Mouse (Mus musculus) forelimb bud, embryonic 11.5 days (tissue): Measurements from ENCODE around the gene Avpr1b.
"Not testable (repeated sequence)": the region's sequence is repeated elsewhere in the genome, so short reads cannot be mapped to it uniquely, and the experiment has no call there.

Source experiments
- DNase-seq: peaks from one replicate; pipeline ENCODE4 v3.0.0-alpha.2; 2012; ENCODE audit warnings: low read depth, low spot score

The Avpr1b gene

GRCm38 (mm10) chr1:131598905-131599304 lies at the start of gene Avpr1b:
Gene Avpr1b, plus strand, starts transcription at chr1:131599239.
- no peak for DNase-seq

GRCm38 (mm10) chr1:131551956-131552355 lies 47.1 kb upstream of the Avpr1b start:
- DNase-seq: no peak

DNA sequence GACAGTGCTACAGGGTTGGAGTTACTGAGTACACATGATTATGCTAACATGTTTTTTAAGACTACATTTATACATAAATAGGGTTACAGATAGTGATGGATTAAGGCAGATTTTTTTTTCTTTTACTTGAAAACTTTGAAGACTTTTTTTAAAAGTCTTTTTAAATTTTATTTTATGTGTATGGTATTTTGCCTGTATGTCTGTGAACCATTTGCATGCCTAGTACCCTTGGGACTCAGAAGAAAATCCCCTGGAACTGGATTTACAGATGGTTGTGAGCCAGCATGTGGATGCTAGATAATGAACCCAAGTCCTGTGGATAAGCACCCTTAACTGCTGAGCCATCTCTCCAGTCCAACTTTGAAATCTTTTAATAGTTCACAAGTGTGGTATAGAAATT lies 45.6 kb upstream of the Avpr1b start:
- DNase-seq: no peak

GRCm38 (mm10) chr1:131555042-131555812 lies 43.8 kb upstream of the Avpr1b start:
- peak; percentile 87 for DNase-seq

- DNase-seq: no peak
These were observed 38.5 kb upstream of the Avpr1b start for GRCm38 (mm10) chr1:131560500-131560899.

- no peak for DNase-seq
These were observed 37.0 kb upstream of the Avpr1b start for GRCm38 (mm10) chr1:131562081-131562480.

DNA sequence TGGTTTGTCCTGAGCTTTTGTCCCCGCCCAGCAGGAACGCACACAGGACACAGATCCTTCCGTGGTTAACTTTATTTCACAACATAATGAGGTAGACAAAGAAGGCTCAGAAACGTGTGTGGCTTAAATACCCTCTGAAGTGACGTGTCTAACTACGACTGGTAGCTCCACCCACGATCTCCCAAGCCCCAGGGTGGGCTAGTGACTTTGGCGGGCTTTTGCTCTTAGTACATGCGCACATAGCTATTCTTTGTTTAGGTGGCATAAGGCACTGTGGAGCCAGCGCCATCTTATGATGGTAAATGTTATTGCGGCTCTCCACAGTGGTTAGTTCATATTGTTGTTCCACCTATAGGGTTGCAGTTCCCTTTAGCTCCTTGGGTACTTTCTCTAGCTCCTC lies 33.0 kb upstream of the Avpr1b start:
- DNase-seq: not testable (repeated sequence)

- DNase-seq: no peak
These were observed 29.3 kb upstream of the Avpr1b start for GRCm38 (mm10) chr1:131569721-131570120.

DNA sequence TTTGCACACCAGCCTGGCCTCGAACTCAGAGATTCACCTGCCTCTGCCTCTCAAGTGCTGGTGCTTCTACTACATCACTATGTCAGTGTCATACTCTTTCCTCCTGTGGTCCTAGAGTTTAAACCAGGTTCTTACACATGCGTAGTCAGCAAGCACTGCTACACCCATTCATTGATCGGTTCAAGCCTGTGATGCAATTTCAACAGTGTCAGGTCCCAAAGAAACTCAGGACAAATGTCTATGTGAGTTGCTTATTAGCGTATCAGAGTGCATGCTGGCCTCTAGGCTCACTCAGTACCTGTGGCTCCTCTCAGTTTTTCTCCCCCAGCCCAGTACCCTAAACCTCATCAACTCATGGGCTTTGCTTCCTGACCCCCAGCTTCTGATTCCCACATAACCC lies 28.6 kb upstream of the Avpr1b start:
- DNase-seq: no peak

- peak; percentile 89 for DNase-seq
These were observed 25.3 kb upstream of the Avpr1b start for GRCm38 (mm10) chr1:131573721-131574120.

DNA sequence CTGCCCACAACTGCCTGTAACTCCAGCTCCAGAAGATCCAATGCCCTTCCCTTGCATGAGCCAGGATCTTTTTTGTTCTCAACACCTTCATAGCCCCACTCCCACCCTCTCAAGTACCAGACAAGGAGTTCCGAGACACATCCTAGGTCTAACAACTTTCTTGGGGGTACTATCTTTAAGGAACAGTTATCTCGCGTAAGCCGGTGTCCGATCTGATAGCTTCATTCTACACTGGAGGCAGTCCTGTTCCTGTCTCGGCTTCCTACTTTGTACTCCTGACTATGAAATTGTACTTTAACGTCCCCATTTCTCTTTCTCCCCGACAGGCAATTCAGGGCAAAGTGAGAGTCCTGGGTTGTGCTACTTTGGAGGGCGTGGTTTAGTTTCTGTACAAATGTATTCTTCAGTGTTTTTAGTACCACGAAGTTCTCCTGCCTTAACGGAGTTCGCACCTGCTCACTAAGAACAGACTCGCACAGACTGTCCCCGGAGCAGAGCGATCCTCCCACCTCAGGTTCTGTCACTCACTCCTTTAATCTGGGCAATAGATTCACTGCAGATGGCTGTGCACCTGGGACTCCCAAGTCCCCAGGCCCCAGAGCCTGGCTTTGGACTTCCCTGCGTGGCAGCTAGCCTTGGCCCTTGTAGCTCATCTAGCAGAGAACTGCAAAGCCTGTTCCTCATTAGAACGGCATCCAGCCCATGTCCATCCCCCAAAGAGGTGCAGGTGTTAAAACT lies 19.9 kb upstream of the Avpr1b start:
- DNase-seq: peak; percentile 21

DNA sequence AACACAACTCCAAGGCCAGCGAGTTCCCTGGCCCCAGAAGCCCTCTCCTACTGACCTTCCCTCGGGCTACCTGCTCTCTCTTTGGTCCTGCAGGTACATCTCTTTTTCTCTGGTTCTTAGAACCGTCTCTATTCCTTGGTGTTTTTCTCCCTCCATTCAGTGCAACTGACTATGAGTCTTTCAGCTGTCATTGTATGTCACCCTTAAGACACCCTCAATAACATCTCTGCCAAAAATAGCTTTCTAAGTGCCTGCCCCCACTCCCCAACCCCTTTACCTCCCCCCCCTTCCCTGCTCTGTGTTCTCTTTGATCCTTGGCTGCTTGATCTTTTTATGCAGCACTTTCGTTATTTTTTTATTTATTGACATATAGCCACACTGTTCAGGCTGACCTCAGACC lies 18.6 kb upstream of the Avpr1b start:
- no peak for DNase-seq

DNA sequence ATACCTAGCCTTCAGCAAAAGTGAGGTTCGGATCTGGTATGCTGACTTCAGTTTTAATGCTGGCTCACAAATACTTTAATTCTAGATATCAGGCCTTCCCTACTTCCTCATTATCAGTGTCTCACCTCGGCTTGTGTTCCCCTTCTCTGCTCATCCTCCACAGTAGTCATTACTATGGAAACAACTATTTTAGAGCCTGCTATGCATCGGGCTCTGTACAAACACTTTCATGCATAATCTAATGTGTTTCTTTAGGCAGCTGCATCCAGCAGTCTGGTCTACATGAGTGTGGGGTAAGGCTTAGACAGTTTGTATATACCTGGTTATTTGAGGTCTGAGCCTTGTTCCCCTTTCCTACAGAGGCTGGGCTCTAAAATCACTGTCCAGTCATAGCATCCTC lies 15.4 kb upstream of the Avpr1b start:
- no peak for DNase-seq

GRCm38 (mm10) chr1:131586836-131587235 lies 12.2 kb upstream of the Avpr1b start:
- DNase-seq: no peak

DNA sequence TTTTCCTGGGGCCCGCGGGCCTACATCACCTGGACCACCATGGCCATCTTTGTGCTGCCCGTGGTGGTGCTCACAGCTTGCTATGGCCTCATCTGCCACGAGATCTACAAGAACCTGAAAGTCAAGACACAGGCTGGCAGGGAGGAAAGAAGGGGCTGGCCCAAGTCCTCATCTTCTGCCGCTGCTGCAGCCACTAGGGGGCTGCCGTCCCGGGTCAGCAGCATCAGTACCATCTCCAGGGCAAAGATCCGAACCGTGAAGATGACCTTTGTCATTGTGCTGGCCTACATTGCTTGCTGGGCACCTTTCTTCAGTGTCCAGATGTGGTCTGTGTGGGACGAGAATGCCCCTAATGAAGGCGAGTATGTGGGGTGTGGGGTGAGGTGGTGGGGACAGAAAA lies 1.3 kb downstream of the Avpr1b start:
- DNase-seq: no peak

DNA sequence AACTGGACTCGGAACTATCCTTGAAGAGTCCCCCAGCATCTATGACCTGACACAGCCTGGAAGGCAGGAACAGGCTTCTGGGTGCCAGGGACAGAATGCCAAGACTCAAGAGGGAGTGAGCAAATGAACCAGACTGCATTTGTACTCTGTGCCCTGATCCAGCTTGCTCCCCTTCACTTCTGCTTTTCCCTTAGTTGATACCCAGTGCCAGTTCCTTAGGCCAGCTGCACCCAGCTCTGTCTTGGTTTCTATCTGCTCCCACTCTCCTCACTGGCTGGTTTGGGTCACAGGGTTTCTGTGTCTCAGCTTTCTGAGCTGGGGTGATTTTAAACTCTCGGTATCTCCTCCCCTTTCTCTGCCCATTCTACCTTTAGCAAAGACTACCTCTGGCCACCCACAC lies 7.7 kb downstream of the Avpr1b start:
- no peak for DNase-seq

DNA sequence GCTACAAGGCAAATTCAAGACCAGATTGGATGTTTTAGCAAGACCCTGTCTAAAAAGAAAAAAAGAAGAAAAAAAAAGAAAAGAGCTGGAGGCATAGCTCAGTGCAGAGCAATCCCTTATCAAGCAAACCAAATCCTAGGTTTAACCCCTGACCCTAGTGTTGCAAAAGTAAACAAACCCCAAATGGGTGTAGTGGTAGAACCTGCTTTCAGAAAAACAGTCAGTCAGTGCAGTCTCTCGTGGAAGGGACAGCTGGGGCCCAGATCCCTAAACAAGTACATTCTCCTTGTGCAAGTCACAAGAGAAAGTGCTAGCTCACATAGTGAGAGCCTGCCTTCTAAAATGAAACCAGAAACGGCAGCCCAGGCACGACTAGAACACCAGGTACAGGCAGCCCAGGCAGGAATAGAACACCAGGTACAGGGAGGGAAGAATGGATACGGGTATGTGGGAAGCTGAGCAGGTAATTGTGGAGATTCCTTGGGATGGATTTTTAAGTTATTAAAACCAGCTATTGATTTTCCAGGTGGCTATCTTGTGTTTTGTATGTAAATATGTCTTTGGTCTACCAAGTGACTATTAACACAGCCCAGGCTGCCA lies 13.6 kb downstream of the Avpr1b start:
- DNase-seq: no peak

DNA sequence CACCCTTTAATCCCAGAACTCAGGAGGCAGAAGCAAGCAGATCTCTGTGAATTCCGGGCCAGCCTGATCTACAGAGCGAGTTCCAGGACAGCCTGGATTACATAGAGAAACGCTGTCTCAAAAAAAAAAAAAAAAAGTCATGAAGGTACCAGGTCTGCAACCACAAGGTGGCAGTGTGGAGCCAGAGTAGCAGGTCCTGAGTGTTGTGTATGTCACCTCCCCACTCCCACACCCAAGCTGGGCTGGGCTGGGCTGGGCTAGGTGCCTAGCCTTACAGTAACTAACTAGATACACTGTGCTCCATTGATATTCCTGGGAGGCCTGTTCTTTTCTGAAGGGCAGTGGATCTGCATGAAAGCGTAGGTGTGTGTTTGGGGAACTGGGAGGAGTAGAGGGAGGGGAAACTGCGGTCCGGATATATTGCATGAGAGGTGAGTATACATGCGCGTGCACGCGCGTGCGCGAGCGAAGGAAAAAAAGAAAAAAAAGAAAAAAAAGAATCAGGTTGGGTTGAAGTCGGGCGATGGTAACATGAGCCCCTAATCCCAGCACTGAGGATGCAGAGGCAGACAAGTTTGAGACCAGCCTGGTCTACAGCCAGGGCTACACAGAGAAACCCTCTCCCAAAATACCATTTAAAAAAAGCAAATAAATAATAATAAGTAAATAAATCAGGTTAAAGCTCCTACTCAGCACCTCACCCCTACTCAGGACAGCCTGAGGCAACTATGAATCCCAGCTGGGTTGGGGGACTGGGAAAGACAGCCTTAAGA lies 14.5 kb downstream of the Avpr1b start:
- peak; percentile 80 for DNase-seq

- DNase-seq: no peak
These were observed 15.6 kb downstream of the Avpr1b start for GRCm38 (mm10) chr1:131614641-131615040.

GRCm38 (mm10) chr1:131616131-131616530 lies 17.1 kb downstream of the Avpr1b start:
- no peak for DNase-seq

DNA sequence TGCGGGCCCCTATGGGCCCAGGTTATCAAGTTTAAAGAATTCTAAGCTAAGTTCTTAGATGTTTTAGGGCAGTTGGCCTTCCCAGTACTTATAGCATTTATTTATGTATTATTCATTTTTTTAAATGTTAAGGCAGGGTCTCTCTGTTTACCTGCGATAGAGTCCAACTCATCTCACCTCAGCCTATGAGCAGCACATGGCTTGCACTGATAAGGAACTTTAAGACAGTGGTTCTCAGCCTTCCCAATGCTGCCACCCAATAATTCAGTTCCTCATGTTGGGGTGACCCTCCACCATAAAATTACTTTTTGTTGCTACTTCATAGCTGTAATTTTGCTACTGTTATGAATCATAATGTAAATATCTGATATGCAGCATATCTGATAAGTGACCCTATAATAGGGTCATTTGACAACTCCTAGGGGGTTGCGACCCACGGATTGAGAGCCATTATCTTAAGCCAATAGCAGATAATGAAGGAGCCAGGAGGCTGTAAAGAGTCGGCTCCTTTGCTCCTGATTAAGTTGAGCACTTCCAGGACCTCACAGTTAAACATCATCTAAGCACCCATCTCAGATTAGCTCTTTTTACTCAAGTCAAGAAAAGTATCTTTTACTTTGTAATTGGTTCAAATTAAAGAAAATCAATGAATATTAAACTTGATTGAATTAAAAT lies 17.6 kb downstream of the Avpr1b start:
- DNase-seq: no peak
